Mouse (Mus musculus): ENCODE measurements around the gene Sox13. TPM values are rescaled to one million over a fixed set of nuclear protein-coding genes. Genes with fewer than 3 reads are reported as not detected.

The Sox13 gene
- polyA plus RNA-seq (2017; shearing (Covaris generic)): not detected

GRCm38 (mm10) chr1:133423543-133424480, at the start of gene Sox13:
Sox13 (minus strand) TSS chr1:133424377.

GRCm38 (mm10) chr1:133363276-133364021, 60.7 kb downstream of the Sox13 start, which contains the start of gene Etnk2:
Etnk2 (plus strand) TSS chr1:133363572.

GRCm38 (mm10) chr1:133350210-133350609, 74.0 kb downstream of the Sox13 start, which contains the start of gene Ren1:
Ren1 (plus strand) TSS chr1:133350510.

Other genes starting within 250 kb of the Sox13 start
- not detected for gene Golt1a, start 114.6 kb downstream of the Sox13 start, polyA plus RNA-seq (2017; shearing (Covaris generic))
- gene Kiss1, start 102.5 kb downstream of the Sox13 start, polyA plus RNA-seq (2017; shearing (Covaris generic)): not detected
- not detected for gene Ren1, start 73.9 kb downstream of the Sox13 start, polyA plus RNA-seq (2017; shearing (Covaris generic))
- gene Etnk2, start 60.8 kb downstream of the Sox13 start, polyA plus RNA-seq (2017; shearing (Covaris generic)): 0.18 TPM
- 341 TPM for gene Snrpe, start 185.9 kb upstream of the Sox13 start, polyA plus RNA-seq (2017; shearing (Covaris generic))
- not detected for gene Zbed6, start 236.5 kb upstream of the Sox13 start, polyA plus RNA-seq (2017; shearing (Covaris generic))
- 2.8 TPM for gene Gm38394, start 236.9 kb upstream of the Sox13 start, polyA plus RNA-seq (2017; shearing (Covaris generic))

All from activated CD4-positive, CD25-positive, alpha-beta regulatory T cell, adult 9 weeks (primary cell).